Mouse (Mus musculus) hindbrain, postnatal 0 days (tissue): Measurements from ENCODE around the gene Atic. TPM values are rescaled to one million over a fixed set of nuclear protein-coding genes. Genes with fewer than 3 reads are reported as not detected.

ENCODE experiments used
- ATAC-seq: fragments of 200-750 bp; cut with Nextera tagmentation; 2 replicates; pipeline ENCODE4 v1.8.0; 2017; ENCODE audit warnings: mild to moderate bottlenecking, moderate TSS enrichment, moderate library complexity
- DNase-seq: peaks from one replicate; pipeline ENCODE4 v3.0.0-alpha.2; 2015; ENCODE audit warnings: low spot score
- H3K27ac ChIP-seq: fragments of 300-500 bp; sonication (generic); 2 replicates; pipeline ENCODE4 v1.5.1; 2014; ENCODE audit warnings: mild to moderate bottlenecking
- H3K27me3 ChIP-seq: fragments of 300-500 bp; sonication (generic); 2 replicates; pipeline ENCODE4 v1.6.1; 2014; ENCODE audit warnings: low read length, mixed read lengths; ENCODE audit not compliant: insufficient read depth
- H3K36me3 ChIP-seq: fragments of 300-500 bp; sonication (generic); 2 replicates; pipeline ENCODE4 v1.6.1; 2014; ENCODE audit warnings: low read length, mixed read lengths; ENCODE audit not compliant: insufficient read depth
- H3K4me1 ChIP-seq: fragments of 300-500 bp; sonication (generic); 2 replicates; pipeline ENCODE4 v1.6.1; 2014; ENCODE audit warnings: antibody characterized with exemption, low read length, mixed read lengths; ENCODE audit not compliant: insufficient read depth
- H3K4me2 ChIP-seq: fragments of 300-500 bp; sonication (generic); 2 replicates; pipeline ENCODE4 v1.6.1; 2014; ENCODE audit warnings: low read depth, mild to moderate bottlenecking, low read length, moderate library complexity, mixed read lengths
- H3K4me3 ChIP-seq: fragments of 300-500 bp; sonication (generic); 2 replicates; pipeline ENCODE4 v1.5.1; 2014; ENCODE audit warnings: low read length
- H3K9ac ChIP-seq: fragments of 300-500 bp; sonication (generic); replicated peaks from 2 replicates; pipeline ENCODE4 v1.6.1; 2014; ENCODE audit warnings: mild to moderate bottlenecking, low read length, moderate library complexity, mixed read lengths
- H3K9me3 ChIP-seq: fragments of 300-500 bp; sonication (generic); 2 replicates; pipeline ENCODE4 v1.6.1; 2016; ENCODE audit warnings: low read length, mixed read lengths
- CTCF ChIP-seq: IDR thresholded peaks from 2 replicates; pipeline ENCODE4 v1.5.1; 2016; ENCODE audit warnings: antibody characterized with exemption, control low read depth, low read depth
- WGBS: fragments of 180-500 bp; shearing (Covaris S2); extraction: QIAGEN DNeasy Blood & Tissue Kit; methylation state at CpG from one replicate; pipeline ENCODE4 v1.1.7; 2014; 5-methylcytosine and 5-hydroxymethylcytosine counted together
- polyA plus RNA-seq: library from polyadenylated mRNA; unstranded; fragments of >200 nt; fragmentation: Nextera tagmentation; extraction: Ambion mirVana; gene quantifications from 2 replicates; pipeline ENCODE4 v1.2.1, GENCODE M21; 2015
- total RNA-seq: library from RNA; depleted of rRNA; stranded (reverse); fragments of >200 nt; gene quantifications from 2 replicates; pipeline ENCODE4 v1.2.3, GENCODE M21; 2014

Atic gene
- total and polyA plus RNA-seq, 2 experiments from 2014 or later = 32.3 to 41.5 TPM

DNA sequence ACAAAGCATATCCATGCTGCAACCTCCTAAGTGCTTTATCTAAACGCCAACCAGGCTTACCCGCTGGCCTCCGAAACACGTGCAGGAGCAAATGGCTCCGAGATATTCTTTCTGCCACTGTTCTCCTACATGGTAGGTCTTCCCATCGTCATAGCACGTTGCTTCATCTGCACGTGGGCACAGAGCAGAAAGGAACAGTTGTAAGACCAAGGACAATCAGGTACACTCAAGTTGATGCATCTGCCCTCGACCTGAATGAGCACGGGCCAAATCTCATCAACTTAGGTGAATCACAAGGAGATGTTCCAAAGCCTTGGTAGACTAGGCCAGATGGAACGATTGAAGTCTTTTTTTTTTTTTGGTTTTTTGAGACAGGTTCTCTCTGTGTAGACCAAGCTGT is 33.1 kb downstream of the Atic start:
- no peaks in the 10 kb centered on the region; the same call in 1 of the 2 replicates for H3K36me3 ChIP-seq
- H3K4me3 ChIP-seq = no peak overlapping the region
- no peaks in the 10 kb centered on the region for H3K9me3 ChIP-seq
- ATAC-seq (no peak), DNase-seq (no peak)
- TF ChIP-seq CTCF = no peak
- H3K27me3 ChIP-seq = no peaks in the 10 kb centered on the region
- H3K27ac ChIP-seq = no peak overlapping the region
- 98% methylated on average over 11 of the region's 11 CpGs for WGBS
- H3K9ac ChIP-seq = no peak overlapping the region
- H3K4me1 ChIP-seq = no peaks in the 10 kb centered on the region
- no peak overlapping the region for H3K4me2 ChIP-seq

DNA sequence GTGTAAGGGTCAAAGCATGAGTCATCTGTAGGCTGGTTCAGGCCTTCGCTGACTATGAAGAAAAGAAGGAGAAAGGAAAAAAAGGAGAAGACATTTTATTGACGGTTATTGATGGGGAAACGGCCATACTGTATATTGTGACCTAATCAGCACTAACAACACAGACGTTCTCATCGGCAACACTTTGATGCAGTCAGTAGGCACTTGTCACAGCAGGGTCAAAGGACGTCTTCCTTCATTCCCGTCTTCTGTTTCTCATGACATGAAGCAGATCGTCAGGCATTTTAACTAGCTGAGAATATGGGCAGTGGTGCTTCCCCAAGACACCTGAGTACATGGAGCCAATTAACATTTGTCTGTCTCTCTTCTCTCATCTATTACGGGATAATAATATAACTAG is 36.2 kb downstream of the Atic start:
- Histone ChIP-seq H3K27me3 (no peaks in the 10 kb centered on the region), H3K4me1 (no peaks in the 10 kb centered on the region), H3K9me3 (no peaks in the 10 kb centered on the region), H3K27ac (no peak overlapping the region), H3K9ac (no peak overlapping the region), H3K4me3 (no peak overlapping the region), H3K4me2 (no peak overlapping the region), H3K36me3 (no peaks in the 10 kb centered on the region; the same call in 1 of the 2 replicates)
- DNase-seq (no peak), ATAC-seq (no peak)
- 91% methylated on average over 9 of the region's 9 CpGs for WGBS
- TF ChIP-seq CTCF = no peak

DNA sequence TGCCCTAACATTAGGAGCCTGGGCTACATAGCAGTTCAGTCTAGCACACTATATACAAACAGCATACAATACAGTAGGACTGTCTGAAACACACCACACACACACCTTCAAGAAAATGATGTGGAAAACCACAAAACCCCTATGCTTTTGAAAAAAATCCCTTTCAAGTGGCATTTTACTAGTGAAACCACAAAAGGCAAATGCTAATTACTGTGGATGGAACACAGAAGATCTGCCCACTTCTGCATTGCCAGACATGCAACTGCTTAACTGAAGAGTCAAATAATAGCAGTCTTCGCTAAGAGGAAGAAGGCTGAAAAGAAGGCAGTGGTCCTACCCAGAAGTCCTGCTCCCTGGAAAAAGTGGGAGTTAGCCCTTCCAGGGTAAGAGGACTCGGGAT is 37.3 kb downstream of the Atic start:
- no peak overlapping the region for H3K4me2 ChIP-seq
- H3K4me3 ChIP-seq = no peak overlapping the region
- no peak overlapping the region for H3K27ac ChIP-seq
- no peak overlapping the region for H3K9ac ChIP-seq
- TF ChIP-seq CTCF = no peak
- DNase-seq (no peak), ATAC-seq (no peak)
- H3K36me3 ChIP-seq = no peaks in the 10 kb centered on the region; the same call in 1 of the 2 replicates
- H3K4me1 ChIP-seq = no peaks in the 10 kb centered on the region
- H3K27me3 ChIP-seq = no peaks in the 10 kb centered on the region
- WGBS = 91% methylated on average over 2 of the region's 2 CpGs
- H3K9me3 ChIP-seq = no peaks in the 10 kb centered on the region

DNA sequence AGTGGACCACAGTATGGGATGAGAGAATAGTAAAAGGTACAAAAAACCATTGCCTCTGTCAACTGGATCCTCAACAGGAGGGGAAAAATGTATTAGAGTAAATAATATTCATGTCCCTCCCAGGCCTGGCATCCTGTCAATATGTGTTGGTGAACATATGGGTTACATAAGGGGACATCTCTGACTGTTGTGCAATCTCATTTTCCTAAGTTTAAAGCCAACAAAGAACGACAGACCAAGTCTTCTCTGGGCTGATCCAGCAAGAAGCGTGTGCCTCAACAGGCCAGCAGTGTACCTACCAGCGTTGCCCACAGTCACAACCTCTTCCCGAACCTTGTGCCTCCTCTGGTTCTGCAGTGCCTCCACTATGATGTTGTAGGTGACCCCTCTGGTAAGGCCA is 38.4 kb downstream of the Atic start:
- Histone ChIP-seq H3K4me3 (no peak overlapping the region), H3K36me3 (no peaks in the 10 kb centered on the region), H3K9me3 (no peaks in the 10 kb centered on the region), H3K27me3 (no peaks in the 10 kb centered on the region), H3K4me1 (no peaks in the 10 kb centered on the region), H3K4me2 (no peak overlapping the region), H3K9ac (no peak overlapping the region), H3K27ac (no peak overlapping the region)
- ATAC-seq = no peak
- DNase-seq = no peak
- WGBS = 92% methylated on average over 4 of the region's 4 CpGs
- no peak for TF ChIP-seq CTCF

DNA sequence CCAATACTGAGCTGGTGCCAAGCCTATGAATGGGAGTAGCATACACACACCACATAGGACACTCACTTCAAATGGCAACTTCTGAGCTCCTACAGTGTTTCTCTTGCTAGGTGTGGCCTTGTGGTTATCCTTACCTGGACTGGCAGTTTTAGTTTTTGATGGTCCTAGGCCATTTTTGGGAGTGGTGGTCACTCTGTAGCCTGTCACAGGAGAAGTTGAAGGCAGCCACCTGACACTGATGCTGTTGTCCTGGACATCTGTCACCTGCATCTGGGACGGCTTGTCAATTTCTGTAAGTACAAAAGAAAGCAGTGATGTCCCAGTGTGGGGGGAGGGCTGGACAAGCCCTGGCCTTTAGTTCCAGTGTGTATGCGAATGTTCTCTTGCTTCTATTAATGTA is 48.8 kb downstream of the Atic start:
- DNase-seq = no peak
- Histone ChIP-seq H3K36me3 (no peaks in the 10 kb centered on the region), H3K9ac (no peak overlapping the region), H3K27me3 (no peaks in the 10 kb centered on the region), H3K4me3 (no peak overlapping the region), H3K4me2 (no peak overlapping the region), H3K9me3 (no peaks in the 10 kb centered on the region), H3K27ac (no peak overlapping the region), H3K4me1 (no peaks in the 10 kb centered on the region)
- 94% methylated on average over 2 of the region's 2 CpGs for WGBS
- no peak for ATAC-seq
- no peak for TF ChIP-seq CTCF

DNA sequence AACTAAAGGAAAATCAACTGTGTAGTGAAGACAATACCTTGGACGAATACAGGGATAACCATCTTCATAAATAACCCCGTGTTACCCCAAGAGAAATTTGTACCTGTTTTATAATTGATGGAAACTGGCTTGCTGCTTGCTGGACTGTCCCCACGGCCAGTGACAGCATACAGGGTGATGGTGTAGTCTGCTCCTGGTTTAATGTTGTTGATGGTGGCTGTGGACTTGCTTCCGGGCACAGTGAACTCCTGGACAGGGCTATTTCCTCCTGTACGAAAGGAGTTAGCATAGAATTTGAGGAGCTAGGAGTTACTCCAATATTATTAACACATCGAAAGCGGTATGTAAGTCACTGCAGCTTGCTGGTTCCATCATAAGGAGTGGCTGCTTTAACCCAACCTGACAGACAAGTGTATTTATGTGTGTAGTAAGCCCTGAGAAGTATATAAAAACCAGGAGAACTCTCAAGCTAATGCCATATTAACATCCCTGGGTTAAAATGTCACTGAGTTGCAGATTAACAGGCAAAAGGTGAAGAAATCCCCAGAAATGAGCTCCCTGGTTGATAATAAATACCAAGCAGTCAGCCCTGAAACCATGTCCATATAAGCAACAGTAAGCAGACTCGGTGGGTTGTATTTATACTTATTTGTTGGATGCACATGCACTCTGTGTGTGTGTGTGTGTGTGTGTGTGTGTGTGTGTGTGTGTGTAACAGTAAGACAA is 49.8 kb downstream of the Atic start:
- no peak for DNase-seq
- TF ChIP-seq CTCF = no peak
- Histone ChIP-seq H3K27me3 (no peaks in the 10 kb centered on the region), H3K27ac (no peak overlapping the region), H3K4me1 (no peaks in the 10 kb centered on the region), H3K9ac (no peak overlapping the region), H3K4me2 (no peak overlapping the region), H3K9me3 (no peaks in the 10 kb centered on the region), H3K4me3 (no peak overlapping the region), H3K36me3 (no peaks in the 10 kb centered on the region)
- no peak for ATAC-seq
- WGBS = 94% methylated on average over 8 of the region's 8 CpGs

DNA sequence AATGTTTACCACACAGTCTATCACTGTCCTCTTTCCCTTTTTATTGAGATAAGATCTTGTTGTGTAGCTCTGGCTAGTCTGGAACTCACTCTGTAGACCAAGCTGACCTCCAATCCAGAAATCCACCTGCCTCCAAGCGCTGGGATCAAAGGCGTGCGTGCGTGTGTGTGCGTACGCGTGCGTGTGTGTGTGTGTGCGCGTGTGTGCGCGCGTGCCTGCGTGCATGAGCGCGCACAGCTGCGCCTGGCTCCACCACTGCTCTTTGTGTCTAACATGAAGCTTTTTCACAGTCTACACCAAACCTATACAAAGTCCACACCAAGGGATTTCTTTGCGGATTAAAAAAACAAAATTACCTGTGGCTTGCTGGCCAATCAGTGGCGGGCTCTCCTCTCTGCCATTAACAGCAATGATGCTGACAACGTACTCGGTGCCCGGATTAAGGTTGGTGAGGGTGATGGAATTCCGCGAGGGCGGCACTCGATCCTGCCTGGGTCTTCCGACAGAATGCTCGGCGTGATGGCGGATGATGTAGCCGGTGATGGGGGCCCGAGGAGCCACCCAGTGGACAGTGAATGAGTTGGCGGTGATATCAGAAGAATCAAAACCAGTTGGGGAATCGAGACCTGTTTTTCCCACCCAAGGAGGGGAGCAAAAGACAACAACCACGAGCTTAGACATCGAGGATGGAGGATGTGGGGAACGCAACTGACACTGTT is 52.3 kb downstream of the Atic start:
- H3K9ac ChIP-seq = no peak overlapping the region
- WGBS = 95% methylated on average over 37 of the region's 37 CpGs
- no peaks in the 10 kb centered on the region for H3K27me3 ChIP-seq
- no peaks in the 10 kb centered on the region for H3K36me3 ChIP-seq
- TF ChIP-seq CTCF = no peak
- ATAC-seq = no peak
- no peak overlapping the region for H3K4me2 ChIP-seq
- H3K9me3 ChIP-seq = no peaks in the 10 kb centered on the region
- no peaks in the 10 kb centered on the region for H3K4me1 ChIP-seq
- no peak overlapping the region for H3K4me3 ChIP-seq
- no peak for DNase-seq
- no peak overlapping the region for H3K27ac ChIP-seq
